Mouse (Mus musculus) heart, postnatal 4 days (tissue): Measurements from ENCODE around the gene Trp53tg5. TPM values are rescaled to one million over a fixed set of nuclear protein-coding genes. Genes with fewer than 3 reads are reported as not detected.

Experiments used
- DNase-seq: peaks from one replicate; pipeline ENCODE4 v3.0.0; 2021
- total RNA-seq, 2 experiments: library from RNA; stranded (reverse); gene quantifications; 2 replicates each; pipeline ENCODE4 v1.2.3; 2021

Gene Trp53tg5
- not detected for total RNA-seq

DNA sequence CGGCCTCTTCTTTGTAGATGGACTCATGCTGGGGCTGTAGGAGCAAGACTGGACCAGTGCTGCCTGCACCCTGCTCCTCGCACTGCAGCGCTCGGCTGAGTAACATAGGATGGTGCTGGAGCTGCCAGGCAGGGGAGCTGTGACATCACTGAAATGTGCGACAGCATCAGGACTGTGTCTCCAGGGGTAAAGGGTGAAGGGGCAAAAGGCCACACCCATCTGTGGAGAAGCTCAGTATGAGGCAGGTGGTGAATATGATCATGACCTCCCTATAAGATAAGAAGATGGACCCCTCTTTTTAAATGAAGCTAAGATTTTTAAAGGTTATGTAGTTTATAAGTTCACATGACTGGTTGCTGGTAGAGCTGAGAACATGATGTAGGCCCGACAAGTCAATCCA is at the start of gene Trp53tg5:
Gene Trp53tg5 (minus strand): TSS at position 101 of the 400 bp plus-strand sequence.
- DNase-seq: no peak

DNA sequence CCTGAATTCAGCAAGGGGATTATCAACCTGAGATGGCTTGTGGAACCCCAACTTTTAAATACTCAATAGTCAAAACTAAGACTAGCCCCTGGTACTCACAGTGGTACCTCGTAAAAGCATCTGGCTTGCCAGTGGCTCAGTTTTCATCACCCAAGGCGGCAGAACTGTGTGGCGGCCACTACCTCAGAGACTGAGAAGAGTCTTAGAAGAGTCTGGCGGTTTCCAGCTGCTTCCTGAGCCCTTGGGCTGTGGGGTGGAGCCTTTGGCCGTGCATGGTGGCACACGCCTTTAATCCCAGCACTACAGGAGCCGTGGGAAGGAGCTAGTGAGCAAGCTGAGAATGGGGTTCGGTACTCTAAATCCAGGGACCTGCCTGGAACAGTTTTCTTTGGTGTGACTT is 48.8 kb upstream of the Trp53tg5 start:
- DNase-seq: no peak

DNA sequence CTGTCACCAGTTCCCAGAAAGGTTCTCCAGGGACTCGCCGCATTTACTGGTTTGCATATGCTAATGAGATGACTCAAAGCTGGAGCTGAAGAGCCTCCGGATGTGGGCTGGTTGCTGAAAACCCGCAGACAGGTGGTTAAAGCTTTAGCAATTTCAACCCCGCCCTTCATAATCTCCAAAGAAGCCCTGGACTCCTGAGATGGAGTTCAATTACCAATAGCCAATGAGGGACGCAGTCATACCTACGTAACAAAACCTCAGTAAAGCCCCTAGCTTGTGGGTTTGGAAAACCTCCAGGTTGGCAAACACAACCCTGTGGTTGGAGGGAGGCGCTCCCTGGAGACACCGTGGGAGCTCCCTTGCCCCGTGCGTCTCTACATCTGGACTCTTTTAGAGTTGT is 48.3 kb upstream of the Trp53tg5 start:
- no peak for DNase-seq

- peak; percentile 68 for DNase-seq
Observed at GRCm38 (mm10) chr2:164520782-164521181, 47.3 kb upstream of the Trp53tg5 start.

GRCm38 (mm10) chr2:164519171-164519526 is 45.6 kb upstream of the Trp53tg5 start:
- DNase-seq: no peak

- no peak for DNase-seq
Observed at GRCm38 (mm10) chr2:164518266-164519170, 45.0 kb upstream of the Trp53tg5 start.

GRCm38 (mm10) chr2:164517485-164518221 is 44.1 kb upstream of the Trp53tg5 start:
- peak; percentile 74 for DNase-seq

- no peak for DNase-seq
Observed at GRCm38 (mm10) chr2:164516592-164516991, 43.1 kb upstream of the Trp53tg5 start.

DNA sequence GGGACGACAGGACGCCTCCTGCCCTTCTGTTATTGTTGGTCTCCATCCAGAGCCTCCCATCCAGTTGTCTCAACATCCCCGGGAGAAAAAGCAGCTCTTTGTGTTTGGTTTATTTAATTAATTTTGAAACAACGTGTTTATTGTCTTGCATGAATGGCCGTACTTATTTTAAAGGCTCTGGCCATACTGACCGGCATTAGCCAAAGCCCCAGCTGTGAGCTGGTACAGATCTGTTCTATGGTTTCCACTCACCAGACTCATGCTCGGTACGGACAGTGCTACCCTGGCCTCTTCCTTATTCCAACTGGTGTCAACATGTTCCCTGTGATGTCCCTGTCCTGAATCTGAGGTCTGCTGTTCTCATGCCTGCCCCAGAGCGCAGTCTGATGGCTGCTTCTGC is 42.4 kb upstream of the Trp53tg5 start:
- no peak for DNase-seq

- DNase-seq: no peak
Observed at GRCm38 (mm10) chr2:164514916-164515315, 41.4 kb upstream of the Trp53tg5 start.

- peak; percentile 57 for DNase-seq
Observed at GRCm38 (mm10) chr2:164513389-164513788, 39.9 kb upstream of the Trp53tg5 start.

- DNase-seq: no peak
Observed at GRCm38 (mm10) chr2:164512121-164512909, 38.8 kb upstream of the Trp53tg5 start.

- DNase-seq: no peak
Observed at GRCm38 (mm10) chr2:164510621-164511190, 37.2 kb upstream of the Trp53tg5 start.

DNA sequence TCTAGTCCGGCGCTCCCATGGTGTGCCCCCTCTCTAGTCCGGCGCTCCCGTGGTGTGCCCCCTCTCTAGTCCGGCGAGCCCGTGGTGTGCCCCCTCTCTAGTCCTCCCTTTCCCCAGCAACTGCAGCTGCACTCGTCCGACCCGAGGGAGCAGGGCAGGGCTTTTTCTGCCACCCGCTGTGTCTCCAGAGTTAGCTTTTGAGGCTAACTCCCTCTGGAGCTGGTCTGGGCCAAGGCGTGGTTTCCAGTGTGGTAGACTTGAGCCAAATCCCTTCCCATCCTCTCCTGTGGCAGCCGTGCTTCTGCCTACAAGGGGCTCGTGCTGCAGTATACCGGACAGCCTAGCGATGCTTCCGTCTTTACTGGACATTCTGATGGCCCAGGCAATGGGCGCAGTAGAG is 34.3 kb upstream of the Trp53tg5 start:
- DNase-seq: no peak

- DNase-seq: no peak
Observed at GRCm38 (mm10) chr2:164505619-164506347, 32.3 kb upstream of the Trp53tg5 start.

- DNase-seq: no peak
Observed at GRCm38 (mm10) chr2:164504919-164505318, 31.4 kb upstream of the Trp53tg5 start.

GRCm38 (mm10) chr2:164500511-164500910 is 27.0 kb upstream of the Trp53tg5 start:
- no peak for DNase-seq

GRCm38 (mm10) chr2:164499317-164499716 is 25.8 kb upstream of the Trp53tg5 start:
- DNase-seq: no peak

DNA sequence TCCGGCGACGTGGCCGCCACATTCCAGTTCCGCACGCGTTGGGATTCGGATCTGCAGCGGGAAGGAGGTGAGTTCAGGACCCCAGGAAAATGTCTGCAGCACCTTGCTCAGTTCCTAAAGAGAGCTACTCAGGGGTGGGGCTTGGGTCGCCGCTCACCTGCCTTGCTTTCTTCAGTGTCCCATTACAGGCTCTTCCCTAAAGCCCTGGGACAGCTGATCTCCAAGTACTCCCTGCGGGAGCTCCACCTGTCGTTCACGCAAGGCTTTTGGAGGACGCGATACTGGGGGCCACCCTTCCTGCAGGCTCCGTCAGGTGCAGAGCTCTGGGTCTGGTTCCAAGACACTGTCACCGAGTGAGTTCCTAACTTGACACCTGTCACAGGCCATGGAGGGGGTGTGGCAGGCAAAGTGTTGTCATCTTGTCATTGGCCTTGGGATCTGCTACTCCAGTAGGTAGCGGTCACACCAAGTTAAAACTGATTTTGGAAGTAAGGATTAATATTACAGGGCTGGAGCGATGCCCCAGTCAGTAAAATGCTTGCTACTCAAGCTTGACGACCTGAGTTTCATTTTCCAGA is 24.3 kb upstream of the Trp53tg5 start:
- DNase-seq: no peak

GRCm38 (mm10) chr2:164496847-164497690 is 23.5 kb upstream of the Trp53tg5 start, which contains the start of gene Pigt:
Pigt (plus strand) TSS chr2:164497520.
- peak; percentile 90 for DNase-seq
